Mouse (Mus musculus) bone marrow, adult 2 months (tissue): Measurements from ENCODE around the gene Ighmbp2.

Source experiments
- CTCF ChIP-seq: fragments of 200-500 bp; IDR thresholded peaks from 2 replicates; pipeline ENCODE4 v1.5.1; 2011; ENCODE audit warnings: low read length, control low read depth; ENCODE audit not compliant: control insufficient read depth, insufficient read depth
- POLR2A ChIP-seq: fragments of 200-500 bp; IDR thresholded peaks from 2 replicates; pipeline ENCODE4 v1.6.1; 2011; ENCODE audit warnings: low read depth, mild to moderate bottlenecking, control low read depth, low read length, borderline replicate concordance; ENCODE audit not compliant: control insufficient read depth

DNA sequence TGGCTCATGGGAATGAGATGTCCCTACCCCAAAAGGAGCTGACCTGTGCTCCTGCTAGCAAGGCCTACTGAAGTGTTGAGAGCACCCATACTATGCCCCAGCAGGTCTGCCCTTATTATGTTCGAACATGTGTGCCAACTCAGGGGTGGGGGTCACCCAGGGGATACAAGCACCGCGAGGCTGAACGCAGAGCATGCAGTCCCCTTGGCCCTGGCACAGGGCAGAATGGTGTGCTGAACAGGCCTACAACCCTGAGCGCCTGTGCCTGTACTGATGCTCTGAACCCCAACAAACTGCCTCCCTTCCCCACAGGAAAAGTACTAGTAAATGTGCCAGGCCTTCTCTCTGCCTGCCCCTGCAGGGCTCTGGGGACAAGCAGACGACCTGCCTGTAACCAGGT, 18.5 kb downstream of the Ighmbp2 start:
- no peak for TF ChIP-seq CTCF
- TF ChIP-seq POLR2A: no peak
